Mouse (Mus musculus) small intestine, adult 2 months (tissue): ENCODE data around the gene Kctd10.

Experiments used
- CTCF ChIP-seq: fragments of 200-500 bp; IDR thresholded peaks from 2 replicates; pipeline ENCODE4 v1.5.1; 2012; ENCODE audit warnings: low read depth, mild to moderate bottlenecking, control low read depth, inconsistent platforms, low read length, moderate library complexity, mixed read lengths; ENCODE audit not compliant: insufficient replicate concordance, insufficient read length; ENCODE audit errors: extremely low read depth
- POLR2A ChIP-seq: fragments of 200-500 bp; IDR thresholded peaks from 2 replicates; pipeline ENCODE4 v1.6.1; 2012; ENCODE audit warnings: low read depth, mild to moderate bottlenecking, control low read depth, inconsistent platforms, low read length, moderate library complexity

- TF ChIP-seq POLR2A (no peak), CTCF (no peak)
Measured at GRCm38 (mm10) chr5:114410429-114410828, 30.1 kb upstream of the Kctd10 start.
